Mouse (Mus musculus) left cerebral cortex, postnatal 14 days (tissue): ENCODE measurements around the gene Copg2. TPM values are rescaled to one million over a fixed set of nuclear protein-coding genes. Genes with fewer than 3 reads are reported as not detected.

Source experiments
- DNase-seq, 2 experiments: peaks; one replicate each; pipeline ENCODE4 v3.0.0; 2021 to 2022; ENCODE audit warnings: low spot score in 2 of 2, mixed read lengths in 1 of 2
- intact Hi-C: fragments of 180-260 bp; cut with DNase I; formaldehyde crosslinking; loops from one replicate; pipeline ENCODE4 v1.15.1; 2025
- microRNA-seq, 2 experiments: library from miRNA; unstranded; fragments of <30 nt; microRNA quantifications; one replicate each; pipeline ENCODE4 v1.2.0; 2022
- total RNA-seq, 2 experiments: library from RNA; stranded (reverse); gene quantifications; 2 replicates each; pipeline ENCODE4 v1.2.3; 2021

Gene Copg2
- total RNA-seq, 2 experiments from 2014 or later: 53.3 to 54.3 TPM

- intact Hi-C loops: no loop called here
- no peak for DNase-seq
Observed at GRCm38 (mm10) chr6:30703977-30704602, 192.5 kb downstream of the Copg2 start.

GRCm38 (mm10) chr6:30703476-30703875, 193.1 kb downstream of the Copg2 start:
- DNase-seq: no peak
- intact Hi-C loops: no loop called here

- no peak for DNase-seq
- intact Hi-C loops: no loop called here
Observed at GRCm38 (mm10) chr6:30702881-30703280, 193.7 kb downstream of the Copg2 start.

GRCm38 (mm10) chr6:30700182-30700581, 196.4 kb downstream of the Copg2 start:
- intact Hi-C loops: no loop called here
- DNase-seq: no peak

GRCm38 (mm10) chr6:30698036-30698435, 198.6 kb downstream of the Copg2 start:
- no peak for DNase-seq
- intact Hi-C loops: no loop called here

Small RNA genes within 50 kb of the gene (microRNA-seq; reads per million reads assigned to microRNA genes)
- gene Mir335: 3,456 to 5,671 reads per million in 2 experiments

Other genes starting within 250 kb of the Copg2 start
- gene Cep41, start 203.0 kb downstream of the Copg2 start, total RNA-seq: 1 to 10 TPM; 7.2 to 7.4 TPM
- 100 to 1,000 TPM; 115 to 130 TPM for gene Mest, start 173.2 kb downstream of the Copg2 start, total RNA-seq
- gene Tsga13, start 18.8 kb upstream of the Copg2 start, total RNA-seq: under 1 TPM in 1 of 2 experiments, not detected in 1; 0.30 TPM
- gene Klf14, start 62.3 kb upstream of the Copg2 start, total RNA-seq: 1 to 10 TPM in 1 of 2 experiments, under 1 TPM in 1; 0.83 to 1.0 TPM